ENCODE assay signal across 8 mouse cellular contexts in genomic region chr19:53312951-53313683, GRCm38 (mm10). TPM values are rescaled to one million over a fixed set of nuclear protein-coding genes. Genes with fewer than 3 reads are reported as not detected.
A peak's percentile ranks its signal among the peaks of the same experiment; 100 is the strongest.
DNase-seq lines count a peak whose midpoint lies in the region; ATAC-seq and TF ChIP-seq lines count a peak whose summit lies in the region.

No protein-coding gene starts in this region.

- H3K27me3 ChIP-seq in Patski: peaks cover 3% of the 10 kb centered on the region
- no peaks in the 10 kb centered on the region for H3K27me3 ChIP-seq in hindbrain, embryonic 14.5 days (ENCODE audit: control insufficient read depth, insufficient read depth, low read length)

- H3K4me3 ChIP-seq in hindbrain, embryonic 14.5 days (replicated peaks; ENCODE audit: low read length): peak overlapping the region; percentile 66
- H3K4me3 ChIP-seq in left cerebral cortex, adult 2 months: peak overlapping the region; percentile 85

- peak overlapping the region; percentile 83 for H3K4me2 ChIP-seq in hindbrain, embryonic 14.5 days (replicated peaks)

- peak; percentile 44 for ATAC-seq in Patski
- peak; percentile 16 for ATAC-seq in hindbrain, embryonic 14.5 days (ENCODE audit: low FRiP score)
- ATAC-seq in megakaryocyte, adult 5-6 weeks (ENCODE audit: poor library complexity, severe bottlenecking): peak; percentile 6; the same call in 1 of the 2 replicates

- TF ChIP-seq CTCF in Patski (IDR thresholded peaks at IDR 0.05): no peak
- no peak for TF ChIP-seq CTCF in left cerebral cortex, adult 2 months (IDR thresholded peaks at IDR 0.05)

- WGBS in hindbrain, embryonic 14.5 days: under 1% methylated on average over 60 of the region's 63 CpGs

- intact Hi-C loops in left cerebral cortex, adult 2 months (cut with DNase I): loop anchor here (1.0 to 10.0 kb wide), 4 partner anchors 16 to 289 kb away; partner anchors contain the start of gene Smc3

- H3K9me3 ChIP-seq in hindbrain, embryonic 14.5 days (ENCODE audit: control insufficient read depth, low read length): no peaks in the 10 kb centered on the region

- CTCF ChIA-PET in Patski (lab: Charles Lee): interaction anchor here (1.4 kb wide), 1 partner anchor 12 kb away, joined by 3 read pairs; no protein-coding TSS in a partner anchor

- peak overlapping the region; percentile 89 for H3K9ac ChIP-seq in hindbrain, embryonic 14.5 days

- no peaks in the 10 kb centered on the region for H3K36me3 ChIP-seq in hindbrain, embryonic 14.5 days (replicated peaks; ENCODE audit: control insufficient read depth, insufficient read depth)

- POLR2A ChIA-PET in Patski (lab: Charles Lee): interaction anchor here (0.5 to 1.1 kb wide), 2 partner anchors 10 to 21 kb away, joined by 3 to 4 read pairs; no protein-coding TSS in a partner anchor

- in situ Hi-C loops in Patski (cut with MboI; ENCODE audit: low pct_unique_long_range_greater_than_20kb): loop anchor here (5.0 kb wide), 1 partner anchor 66 kb away; no protein-coding TSS in a partner anchor

- peak overlapping the region; percentile 99 for H3K27ac ChIP-seq in hindbrain, embryonic 14.5 days
- peak overlapping the region; percentile 98 for H3K27ac ChIP-seq in left cerebral cortex, adult 2 months

- DNase-seq in Patski (ENCODE audit: low read depth, low spot score): no peak
- DNase-seq in cerebellum, postnatal 14 days: peak; percentile 75 to 89
- peak; percentile 86 to 88 for DNase-seq in frontal cortex, postnatal 36 days (ENCODE audit: low spot score in 2 of 2)
- peak; percentile 78 for DNase-seq in hindbrain, embryonic 14.5 days (ENCODE audit: low spot score)
- peak; percentile 83 to 84 for DNase-seq in left cerebral cortex, adult 2 months (ENCODE audit: extremely low spot score in 1 of 2, low spot score in 2 of 2)
- peak; percentile 86 for DNase-seq in right cerebral cortex, adult 2 months (ENCODE audit: low spot score in 2 of 2)
- DNase-seq in urinary bladder, postnatal 10 days (ENCODE audit: low spot score): peak; percentile 56

- peaks cover 10% of the 10 kb centered on the region for H3K4me1 ChIP-seq in hindbrain, embryonic 14.5 days (replicated peaks; ENCODE audit: control insufficient read depth, insufficient read depth, low read length)

RNA-seq across cellular contexts. Expression of gene Mxi1, which starts 2.8 kb away (rescaled TPM):
- 92.8 TPM for polyA plus RNA-seq in Patski (2021)
- polyA plus RNA-seq in hindbrain, embryonic 14.5 days (2014; fragmentation: Nextera tagmentation; extraction: Ambion mirVana): 50.4 and 51.1 TPM in 2 replicates
- total RNA-seq in left cerebral cortex, adult 2 months (2021): 10 to 100 TPM; 85.3 to 89.6 TPM
- total RNA-seq in megakaryocyte, adult 5-6 weeks (2015): 42.1 and 42.8 TPM in 2 replicates
- total RNA-seq in megakaryocyte, adult 5-6 weeks (2017): 74.0 and 91.1 TPM in 2 replicates

RNA-seq across cellular contexts. Expression of gene Gm10197, which starts 58.4 kb away (rescaled TPM):
- polyA plus RNA-seq in Patski (2021): 32.0 TPM
- polyA plus RNA-seq in hindbrain, embryonic 14.5 days (2014; fragmentation: Nextera tagmentation; extraction: Ambion mirVana): 3.9 TPM in 1 of 2 replicates, not detected in the other
- total RNA-seq in left cerebral cortex, adult 2 months (2021): not detected
- total RNA-seq in megakaryocyte, adult 5-6 weeks (2015): not detected in 2 replicates
- total RNA-seq in megakaryocyte, adult 5-6 weeks (2017): not detected in 2 replicates
